Mouse (Mus musculus) embryo, embryonic 11 days (tissue): ENCODE measurements around the gene Pelp1.
A peak's percentile ranks its signal among the peaks of the same experiment; 100 is the strongest.
"Not testable (repeated sequence)": the region's sequence is repeated elsewhere in the genome, so short reads cannot be mapped to it uniquely, and the experiment has no call there.

Experiments used
- DNase-seq: peaks from one replicate; pipeline ENCODE4 v3.0.0-alpha.2; 2015

Pelp1 gene

DNA sequence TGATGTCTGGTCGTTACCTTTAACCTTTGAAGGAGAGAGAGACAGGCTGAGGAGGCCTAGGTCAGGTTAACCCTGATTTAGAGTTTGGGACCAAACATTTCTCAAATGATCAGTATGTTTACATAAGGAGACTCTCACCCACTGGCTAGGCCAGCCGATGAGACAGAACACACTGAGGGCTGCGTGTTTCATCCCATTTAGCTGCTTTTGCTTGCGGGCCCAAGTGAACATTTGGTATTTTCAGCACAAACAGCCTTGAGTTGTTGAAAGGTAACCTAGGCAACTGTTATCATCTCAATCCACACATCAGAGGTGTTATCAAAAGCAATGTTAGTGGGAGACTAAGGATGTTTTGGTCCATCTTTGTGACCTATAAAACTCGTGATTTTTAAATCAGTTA is 9.7 kb upstream of the Pelp1 start:
- DNase-seq: no peak

DNA sequence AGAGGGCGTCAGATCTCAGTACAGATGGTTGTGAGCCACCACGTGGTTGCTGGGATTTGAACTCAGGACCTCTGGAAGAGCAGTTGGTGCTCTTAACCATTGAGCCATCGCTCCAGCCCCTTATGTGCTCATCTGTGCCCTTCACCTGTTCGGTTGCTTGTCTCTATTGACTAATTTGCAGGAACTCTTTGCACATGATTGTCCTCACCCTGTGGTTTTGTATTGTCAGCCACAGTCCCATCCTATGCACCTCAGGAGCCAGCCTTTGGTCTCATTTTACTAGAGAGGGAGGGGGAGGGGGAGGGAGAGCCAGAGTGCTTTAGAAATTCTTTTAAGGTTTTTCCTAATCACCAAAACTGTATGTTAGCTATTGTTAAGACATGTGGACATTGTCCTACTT is 8.4 kb upstream of the Pelp1 start:
- DNase-seq: no peak

DNA sequence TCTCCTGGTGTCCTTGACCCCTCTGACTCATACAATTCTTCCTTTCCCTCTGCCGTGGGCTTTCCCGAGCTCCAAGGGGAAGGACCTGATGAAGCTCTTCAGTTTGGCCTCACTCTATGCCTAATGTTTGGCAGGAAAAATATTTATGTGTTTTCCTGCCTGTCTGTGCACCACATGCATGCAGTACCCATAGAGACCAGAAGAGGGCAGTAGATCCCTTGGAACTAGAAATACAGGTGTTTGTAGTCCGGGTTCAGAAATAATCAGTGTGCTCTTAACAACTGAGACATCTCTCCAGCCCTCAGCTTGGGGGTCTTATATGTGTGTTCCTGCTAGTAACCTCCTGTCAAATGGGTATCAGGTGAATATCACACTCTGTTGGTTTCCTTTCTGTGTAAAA is 4.1 kb upstream of the Pelp1 start:
- peak; percentile 77 for DNase-seq

DNA sequence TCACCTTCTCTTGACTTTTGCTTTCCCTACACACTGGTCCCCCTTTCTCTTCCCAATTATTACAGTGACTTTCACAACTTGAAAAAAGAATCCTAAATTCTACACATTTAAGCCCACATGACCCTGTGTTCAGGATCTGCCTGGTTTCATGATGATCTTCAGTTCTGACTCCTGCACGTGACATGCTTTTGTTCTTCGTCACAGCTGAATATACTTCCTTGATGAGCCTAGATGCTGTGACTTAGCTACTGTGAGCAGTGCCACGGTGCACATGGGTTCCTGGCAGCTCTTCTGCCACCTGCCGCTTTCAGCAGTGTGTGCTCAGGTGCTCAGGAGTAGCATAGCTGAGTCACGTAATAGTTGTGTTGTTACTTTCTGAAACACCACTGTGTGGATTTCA is 2.8 kb upstream of the Pelp1 start:
- DNase-seq: no peak

GRCm38 (mm10) chr11:70410297-70410643 is 439 bp upstream of the Pelp1 start:
- no peak for DNase-seq

- DNase-seq: no peak
These were observed 6.2 kb downstream of the Pelp1 start for GRCm38 (mm10) chr11:70403598-70403997.

- no peak for DNase-seq
These were observed 20.4 kb downstream of the Pelp1 start for GRCm38 (mm10) chr11:70389421-70389820.

DNA sequence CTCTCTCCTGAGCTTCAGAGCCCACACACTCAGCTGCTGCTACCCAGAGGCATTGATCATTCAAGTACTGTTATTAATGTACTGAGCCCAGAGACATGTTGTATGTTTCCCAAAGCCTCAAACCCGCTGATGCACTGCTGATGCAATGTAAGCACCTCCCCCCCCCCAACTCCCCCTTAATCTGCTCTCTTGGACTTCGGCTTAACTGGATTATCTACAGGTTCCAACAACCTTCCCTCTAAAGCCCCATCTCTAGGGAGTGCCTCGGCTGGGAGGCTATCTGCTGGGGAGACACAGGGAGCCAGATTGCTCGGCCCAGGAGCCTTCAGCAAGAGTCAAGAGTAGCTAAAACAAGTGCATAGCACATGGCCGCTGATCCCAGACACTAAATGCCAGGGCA is 22.4 kb downstream of the Pelp1 start:
- no peak for DNase-seq

GRCm38 (mm10) chr11:70384136-70384535 is 25.7 kb downstream of the Pelp1 start:
- no peak for DNase-seq

DNA sequence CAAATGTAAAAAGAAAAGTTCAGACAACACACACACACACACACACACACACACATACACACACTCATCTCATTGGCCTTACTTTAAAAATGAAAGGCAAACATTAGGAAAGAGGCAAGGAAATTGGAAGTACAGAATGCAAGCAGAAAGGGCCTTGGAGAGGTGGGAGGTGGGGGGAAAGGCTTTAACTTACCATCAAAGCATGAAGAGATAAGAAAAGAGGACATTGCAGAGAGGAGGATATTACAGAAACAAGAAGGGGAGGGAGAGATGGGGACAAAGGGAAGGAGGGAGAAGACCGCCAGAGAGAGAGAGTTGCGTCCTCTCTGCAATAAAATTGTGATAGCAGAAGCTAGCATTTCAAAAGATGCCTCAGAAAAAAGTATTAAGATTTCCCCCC is 28.5 kb downstream of the Pelp1 start:
- DNase-seq: no peak

DNA sequence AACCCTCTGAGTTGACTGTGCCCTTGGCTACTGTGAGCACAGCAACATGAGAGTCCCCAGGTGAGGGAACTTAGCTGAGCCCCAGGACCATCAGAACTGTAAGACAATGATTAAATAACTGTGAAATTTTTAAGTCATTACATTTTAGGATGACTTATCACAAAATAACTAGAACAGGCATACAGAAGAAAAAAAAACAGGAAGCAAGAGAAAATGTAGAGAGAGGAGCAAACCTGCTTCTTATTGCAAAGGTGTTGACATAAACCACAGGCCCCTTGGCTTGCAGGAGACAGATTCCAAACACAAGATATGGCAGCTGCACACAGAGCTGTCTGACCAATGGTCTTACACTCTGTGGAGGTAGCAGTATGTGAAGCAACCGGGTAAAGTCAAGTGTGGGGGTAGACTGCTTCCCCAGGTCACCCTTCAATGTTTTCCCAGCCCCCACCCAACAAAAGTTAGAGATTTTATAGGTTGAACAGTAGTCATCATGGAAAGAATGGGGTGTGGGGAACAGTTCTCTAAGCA is 29.3 kb downstream of the Pelp1 start:
- DNase-seq: no peak

- DNase-seq: no peak
These were observed 33.8 kb downstream of the Pelp1 start for GRCm38 (mm10) chr11:70376054-70376453.

DNA sequence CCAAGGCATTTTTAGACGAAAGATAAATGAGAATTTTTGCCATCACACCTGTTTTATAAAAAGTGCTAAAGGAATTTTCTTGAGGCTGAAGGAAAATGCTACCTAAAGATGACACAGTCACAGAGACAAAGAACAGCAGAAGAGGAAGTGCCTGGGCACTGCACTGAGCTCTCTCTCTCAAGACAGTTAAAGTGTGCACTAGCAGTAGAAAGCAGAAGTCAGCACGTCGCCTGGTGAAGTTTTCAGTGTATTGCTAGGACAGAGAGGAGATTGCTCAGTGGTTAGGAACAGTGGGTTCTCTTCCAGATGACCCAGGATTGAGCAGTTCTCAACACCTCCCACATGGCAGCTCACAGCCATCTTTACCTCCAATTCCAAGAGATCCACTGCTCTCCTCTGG is 35.5 kb downstream of the Pelp1 start:
- DNase-seq: no peak

- no peak for DNase-seq
These were observed 36.8 kb downstream of the Pelp1 start for GRCm38 (mm10) chr11:70372849-70373557.

GRCm38 (mm10) chr11:70372396-70372795 is 37.4 kb downstream of the Pelp1 start:
- DNase-seq: no peak

DNA sequence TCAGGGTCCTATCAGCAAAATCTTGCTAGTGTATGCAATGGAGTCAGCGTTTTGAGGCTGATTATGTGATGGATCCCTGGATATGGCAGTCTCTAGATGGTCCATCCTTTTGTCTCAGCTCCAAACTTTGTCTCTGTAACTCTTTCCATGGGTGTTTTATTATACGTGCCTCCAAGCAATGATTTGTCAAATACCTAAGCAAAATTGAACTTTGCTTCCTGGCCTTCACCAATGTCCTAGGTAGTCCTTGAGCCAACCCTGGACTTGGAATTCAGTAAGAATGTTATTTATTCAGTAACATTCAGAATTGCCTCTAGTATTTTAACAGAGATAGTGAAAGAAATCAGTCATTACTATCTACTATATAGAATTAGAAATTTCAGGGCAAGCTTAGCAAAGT is 41.2 kb downstream of the Pelp1 start:
- not testable (repeated sequence) for DNase-seq

DNA sequence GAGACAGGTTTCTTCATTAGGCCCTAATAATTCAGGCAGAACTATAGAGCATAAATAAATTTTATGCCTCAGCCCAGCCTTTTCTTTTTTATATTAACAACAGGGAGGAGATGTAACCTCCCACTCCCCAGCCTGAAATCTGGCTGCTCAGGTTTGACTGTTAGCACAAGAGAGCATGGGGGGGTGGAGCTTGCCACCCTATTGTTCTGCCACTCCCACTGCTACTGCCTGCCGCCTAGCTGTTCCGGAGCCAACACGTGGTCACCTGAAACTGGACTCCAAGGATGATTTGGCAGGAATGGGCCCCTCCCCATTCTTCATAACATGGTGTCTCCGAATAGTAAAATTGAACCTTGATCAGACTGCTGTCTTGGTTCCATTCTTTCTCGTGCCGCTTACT is 42.1 kb downstream of the Pelp1 start:
- not testable (repeated sequence) for DNase-seq

GRCm38 (mm10) chr11:70351868-70352267 is 58.0 kb downstream of the Pelp1 start, which contains the start of gene Alox15:
TSS of gene Alox15 (minus strand) at chr11:70352031.
- DNase-seq: peak; percentile 34

DNA sequence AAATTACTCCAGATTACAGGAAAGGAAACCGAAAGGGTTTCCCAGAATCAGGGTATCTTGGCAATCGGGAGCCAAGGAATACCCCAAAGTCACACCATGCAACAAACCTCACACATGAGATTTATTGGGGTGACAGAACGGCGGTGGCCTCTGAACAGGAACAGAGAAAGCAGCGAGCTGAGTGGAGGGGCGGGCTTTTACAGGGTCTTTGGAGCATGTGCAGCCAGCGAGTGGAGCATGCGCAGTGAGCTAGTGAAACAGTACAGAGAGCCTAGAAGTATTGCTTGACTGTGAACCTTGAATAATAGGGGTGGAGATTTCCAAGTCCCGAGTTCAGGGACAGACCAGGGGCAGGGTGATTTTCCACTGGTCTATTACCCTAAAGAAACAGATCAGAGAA is 61.2 kb downstream of the Pelp1 start:
- no peak for DNase-seq

DNA sequence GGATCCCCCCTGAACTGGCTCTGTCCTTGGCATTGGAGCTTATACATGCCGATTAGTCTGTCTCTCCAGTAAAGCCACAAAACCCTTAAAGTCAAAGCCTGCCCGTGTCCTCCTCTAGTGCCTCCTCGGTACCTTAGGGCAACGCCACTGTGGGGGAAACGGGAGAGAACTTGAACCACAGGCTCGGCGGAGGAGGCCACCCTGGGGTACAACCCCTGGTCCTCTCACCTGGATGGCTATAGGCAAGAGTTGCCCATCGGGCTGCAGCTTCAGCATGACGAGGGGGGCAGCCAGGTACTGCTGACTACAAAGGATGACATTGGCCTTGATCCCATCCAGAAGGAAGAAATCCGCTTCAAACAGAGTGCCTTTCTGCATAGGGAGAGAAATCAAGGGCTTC is 62.0 kb downstream of the Pelp1 start:
- DNase-seq: no peak

DNA sequence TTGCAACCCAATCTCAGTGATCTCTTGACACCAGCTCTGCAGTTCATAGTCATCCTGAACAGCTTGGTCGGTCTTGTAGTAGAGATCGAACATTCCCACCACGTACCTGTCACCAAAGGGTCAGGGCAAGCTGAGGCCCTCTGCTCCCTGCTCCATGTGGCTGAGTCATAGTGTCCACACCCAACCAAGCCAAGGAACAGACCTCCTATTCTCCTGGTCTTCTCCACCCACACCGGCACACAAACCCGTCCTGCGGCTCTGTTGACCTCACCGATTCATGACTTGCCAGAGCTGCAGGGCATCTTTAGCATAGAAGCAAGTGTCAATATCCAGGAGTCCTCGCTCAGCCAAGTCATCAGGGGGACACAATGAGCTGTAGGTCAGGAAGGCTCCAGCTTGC is 64.3 kb downstream of the Pelp1 start:
- no peak for DNase-seq

- DNase-seq: no peak
These were observed 64.8 kb downstream of the Pelp1 start for GRCm38 (mm10) chr11:70345061-70345460.
